Mouse (Mus musculus) right cerebral cortex, postnatal 4 days (tissue): ENCODE data around the gene Orm1.

Experiments
- DNase-seq: peaks from one replicate; pipeline ENCODE4 v3.0.0-alpha.2; 2022

Orm1 gene

GRCm38 (mm10) chr4:63356981-63357570 is 12.7 kb downstream of the Orm1 start:
- no peak for DNase-seq

GRCm38 (mm10) chr4:63359861-63360260 is 15.5 kb downstream of the Orm1 start:
- no peak for DNase-seq

- no peak for DNase-seq
These were observed 17.8 kb downstream of the Orm1 start, which contains the start of gene Orm2 for GRCm38 (mm10) chr4:63362150-63362549. Gene Orm2 (plus strand): TSS chr4:63362449.

GRCm38 (mm10) chr4:63368577-63368976 is 24.2 kb downstream of the Orm1 start:
- DNase-seq, result peak; percentile 93

- DNase-seq, result no peak
These were observed 26.5 kb downstream of the Orm1 start for GRCm38 (mm10) chr4:63370897-63371296.

- DNase-seq, result peak; percentile 43
These were observed 27.5 kb downstream of the Orm1 start for GRCm38 (mm10) chr4:63371890-63372289.

GRCm38 (mm10) chr4:63373404-63373803 is 29.0 kb downstream of the Orm1 start:
- no peak for DNase-seq

GRCm38 (mm10) chr4:63374331-63374730 is 30.0 kb downstream of the Orm1 start:
- DNase-seq, result no peak

GRCm38 (mm10) chr4:63375367-63375766 is 31.0 kb downstream of the Orm1 start:
- DNase-seq, result no peak

GRCm38 (mm10) chr4:63377483-63377882 is 33.1 kb downstream of the Orm1 start:
- DNase-seq, result no peak

- no peak for DNase-seq
These were observed 38.5 kb downstream of the Orm1 start for GRCm38 (mm10) chr4:63382676-63383369.

- DNase-seq, result no peak
These were observed 39.1 kb downstream of the Orm1 start for GRCm38 (mm10) chr4:63383474-63383873.

GRCm38 (mm10) chr4:63384262-63384661 is 39.9 kb downstream of the Orm1 start:
- DNase-seq, result no peak

- no peak for DNase-seq
These were observed 40.9 kb downstream of the Orm1 start for GRCm38 (mm10) chr4:63385253-63385652.

- DNase-seq, result no peak
These were observed 41.4 kb downstream of the Orm1 start for GRCm38 (mm10) chr4:63385784-63386183.

GRCm38 (mm10) chr4:63388029-63388428 is 43.7 kb downstream of the Orm1 start:
- DNase-seq, result no peak

GRCm38 (mm10) chr4:63389121-63389886 is 44.9 kb downstream of the Orm1 start:
- DNase-seq, result no peak

GRCm38 (mm10) chr4:63389887-63390528 is 45.6 kb downstream of the Orm1 start:
- DNase-seq, result no peak

- DNase-seq, result no peak
These were observed 47.0 kb downstream of the Orm1 start for GRCm38 (mm10) chr4:63391322-63391721.
